Mouse (Mus musculus): ENCODE data around the gene Gm11437. TPM values are rescaled to one million over a fixed set of nuclear protein-coding genes. Genes with fewer than 3 reads are reported as not detected.

The Gm11437 gene
- total and polyA plus RNA-seq, 2 experiments from 2014 or later: not detected

- peaks cover under 1% of the 10 kb centered on the region; the same call in 1 of the 2 replicates for H3K36me3 ChIP-seq (ENCODE audit: insufficient read depth, low read length)
- no peak overlapping the region for H3K9ac ChIP-seq (replicated peaks; ENCODE audit: low read length)
- no peak overlapping the region for H3K4me2 ChIP-seq (ENCODE audit: low read depth, low read length)
- H3K27me3 ChIP-seq (ENCODE audit: insufficient read depth, low read length): no peaks in the 10 kb centered on the region
- no peaks in the 10 kb centered on the region for H3K4me1 ChIP-seq (ENCODE audit: insufficient read depth, low read length)
- ATAC-seq: no peak
- no peaks in the 10 kb centered on the region for H3K9me3 ChIP-seq (ENCODE audit: low read length)
- no peak for DNase-seq (ENCODE audit: low spot score)
- H3K27ac ChIP-seq: no peak overlapping the region
- H3K4me3 ChIP-seq (ENCODE audit: low read length): no peak overlapping the region
- TF ChIP-seq CTCF (IDR thresholded peaks at IDR 0.05; ENCODE audit: low read depth): no peak
- 91% methylated on average over 8 of the region's 8 CpGs for WGBS
These were observed 23.4 kb upstream of the Gm11437 start for GRCm38 (mm10) chr11:84190581-84191233.

- WGBS: 92% methylated on average over 3 of the region's 3 CpGs
- no peak for TF ChIP-seq CTCF (IDR thresholded peaks at IDR 0.05; ENCODE audit: low read depth)
- H3K9ac ChIP-seq (replicated peaks; ENCODE audit: low read length): no peak overlapping the region
These were observed 21.3 kb upstream of the Gm11437 start for GRCm38 (mm10) chr11:84188530-84188929.

GRCm38 (mm10) chr11:84181286-84181685, 14.0 kb upstream of the Gm11437 start:
- 75% methylated on average over 2 of the region's 2 CpGs for WGBS
- Histone ChIP-seq H3K4me3 (ENCODE audit: low read length) (peak overlapping the region; percentile 86), H3K4me2 (ENCODE audit: low read depth, low read length) (peak overlapping the region; percentile 60), H3K27me3 (ENCODE audit: insufficient read depth, low read length) (no peaks in the 10 kb centered on the region), H3K9ac (replicated peaks; ENCODE audit: low read length) (peak overlapping the region; percentile 81; the same call in 1 of the 2 replicates), H3K9me3 (ENCODE audit: low read length) (no peaks in the 10 kb centered on the region), H3K4me1 (ENCODE audit: insufficient read depth, low read length) (peaks cover 9% of the 10 kb centered on the region), H3K27ac (peak overlapping the region; percentile 95; the same call in 1 of the 2 replicates), H3K36me3 (ENCODE audit: insufficient read depth, low read length) (no peaks in the 10 kb centered on the region)
- TF ChIP-seq CTCF (IDR thresholded peaks at IDR 0.05; ENCODE audit: low read depth): no peak
- DNase-seq (ENCODE audit: low spot score): no peak
- ATAC-seq: no peak

More at GRCm38 (mm10) chr11:84188530-84188929, 21.3 kb upstream of the Gm11437 start:
- no peak overlapping the region for H3K27ac ChIP-seq
- no peaks in the 10 kb centered on the region for H3K27me3 ChIP-seq (ENCODE audit: insufficient read depth, low read length)
- ATAC-seq (no peak), DNase-seq (ENCODE audit: low spot score) (no peak)
- H3K4me1 ChIP-seq (ENCODE audit: insufficient read depth, low read length): no peaks in the 10 kb centered on the region
- no peak overlapping the region for H3K4me2 ChIP-seq (ENCODE audit: low read depth, low read length)
- no peaks in the 10 kb centered on the region for H3K36me3 ChIP-seq (ENCODE audit: insufficient read depth, low read length)
- H3K4me3 ChIP-seq (ENCODE audit: low read length): no peak overlapping the region
- no peaks in the 10 kb centered on the region for H3K9me3 ChIP-seq (ENCODE audit: low read length)

GRCm38 (mm10) chr11:84179954-84180598, 12.8 kb upstream of the Gm11437 start:
- ATAC-seq: peak; percentile 66

GRCm38 (mm10) chr11:84179226-84179953, 12.1 kb upstream of the Gm11437 start:
- peak overlapping the region; percentile 86 for H3K4me3 ChIP-seq (ENCODE audit: low read length)
- peak overlapping the region; percentile 81 for H3K9ac ChIP-seq (replicated peaks; ENCODE audit: low read length)
- WGBS: under 1% methylated on average over 74 of the region's 85 CpGs
- peak overlapping the region; percentile 95 for H3K27ac ChIP-seq
- H3K27me3 ChIP-seq (ENCODE audit: insufficient read depth, low read length): no peaks in the 10 kb centered on the region
- peaks cover 9% of the 10 kb centered on the region for H3K4me1 ChIP-seq (ENCODE audit: insufficient read depth, low read length)
- TF ChIP-seq CTCF (IDR thresholded peaks at IDR 0.05; ENCODE audit: low read depth): peak; percentile 75
- ATAC-seq (peak; percentile 99), DNase-seq (ENCODE audit: low spot score) (peak; percentile 97)
- no peaks in the 10 kb centered on the region for H3K9me3 ChIP-seq (ENCODE audit: low read length)
- H3K36me3 ChIP-seq (ENCODE audit: insufficient read depth, low read length): no peaks in the 10 kb centered on the region
- peak overlapping the region; percentile 60 for H3K4me2 ChIP-seq (ENCODE audit: low read depth, low read length)

More at GRCm38 (mm10) chr11:84179954-84180598, 12.8 kb upstream of the Gm11437 start:
- peak overlapping the region; percentile 60 for H3K4me2 ChIP-seq (ENCODE audit: low read depth, low read length)
- H3K27me3 ChIP-seq (ENCODE audit: insufficient read depth, low read length): no peaks in the 10 kb centered on the region
- under 1% methylated on average over 42 of the region's 44 CpGs for WGBS
- peak overlapping the region; percentile 95 for H3K27ac ChIP-seq
- H3K9me3 ChIP-seq (ENCODE audit: low read length): no peaks in the 10 kb centered on the region
- TF ChIP-seq CTCF (IDR thresholded peaks at IDR 0.05; ENCODE audit: low read depth): no peak
- no peaks in the 10 kb centered on the region for H3K36me3 ChIP-seq (ENCODE audit: insufficient read depth, low read length)
- peak overlapping the region; percentile 86 for H3K4me3 ChIP-seq (ENCODE audit: low read length)
- peak; percentile 77 for DNase-seq (ENCODE audit: low spot score)
- peaks cover 9% of the 10 kb centered on the region for H3K4me1 ChIP-seq (ENCODE audit: insufficient read depth, low read length)
- peak overlapping the region; percentile 81 for H3K9ac ChIP-seq (replicated peaks; ENCODE audit: low read length)

GRCm38 (mm10) chr11:84178571-84178970, 11.3 kb upstream of the Gm11437 start:
- ATAC-seq (no peak), DNase-seq (ENCODE audit: low spot score) (no peak)
- TF ChIP-seq CTCF (IDR thresholded peaks at IDR 0.05; ENCODE audit: low read depth): no peak
- no peaks in the 10 kb centered on the region for H3K36me3 ChIP-seq (ENCODE audit: insufficient read depth, low read length)
- peak overlapping the region; percentile 86 for H3K4me3 ChIP-seq (ENCODE audit: low read length)
- H3K4me1 ChIP-seq (ENCODE audit: insufficient read depth, low read length): peaks cover 9% of the 10 kb centered on the region
- no peak overlapping the region for H3K9ac ChIP-seq (replicated peaks; ENCODE audit: low read length)
- no peaks in the 10 kb centered on the region for H3K27me3 ChIP-seq (ENCODE audit: insufficient read depth, low read length)
- H3K27ac ChIP-seq: peak overlapping the region; percentile 95; the same call in 1 of the 2 replicates
- no peaks in the 10 kb centered on the region for H3K9me3 ChIP-seq (ENCODE audit: low read length)
- WGBS: 29% methylated on average over 4 of the region's 4 CpGs
- peak overlapping the region; percentile 60 for H3K4me2 ChIP-seq (ENCODE audit: low read depth, low read length)
